Mouse (Mus musculus) ES-Bruce4 (cell line): ENCODE data around the gene Baiap2.

Experiments used
- CTCF ChIP-seq: IDR thresholded peaks from one replicate; pipeline ENCODE4 v1.8.1; 2011; ENCODE audit warnings: low read depth, low read length
- POLR2A ChIP-seq: IDR thresholded peaks from one replicate; pipeline ENCODE4 v1.8.1; 2011; ENCODE audit warnings: low read length; ENCODE audit not compliant: insufficient read depth

- TF ChIP-seq POLR2A (no peak), CTCF (no peak)
These were observed 4.9 kb downstream of the Baiap2 start for GRCm38 (mm10) chr11:119947426-119947825.
